Mouse (Mus musculus): ENCODE measurements around the gene Poglut1. TPM values are rescaled to one million over a fixed set of nuclear protein-coding genes. Genes with fewer than 3 reads are reported as not detected.

Gene Poglut1
- 4.5 and 8.1 TPM in 2 replicates for polyA plus RNA-seq (2012; ENCODE audit: low replicate concordance)

GRCm38 (mm10) chr16:38549479-38550396 is at the start of gene Poglut1:
Gene Poglut1 (minus strand): TSS chr16:38550258.

DNA sequence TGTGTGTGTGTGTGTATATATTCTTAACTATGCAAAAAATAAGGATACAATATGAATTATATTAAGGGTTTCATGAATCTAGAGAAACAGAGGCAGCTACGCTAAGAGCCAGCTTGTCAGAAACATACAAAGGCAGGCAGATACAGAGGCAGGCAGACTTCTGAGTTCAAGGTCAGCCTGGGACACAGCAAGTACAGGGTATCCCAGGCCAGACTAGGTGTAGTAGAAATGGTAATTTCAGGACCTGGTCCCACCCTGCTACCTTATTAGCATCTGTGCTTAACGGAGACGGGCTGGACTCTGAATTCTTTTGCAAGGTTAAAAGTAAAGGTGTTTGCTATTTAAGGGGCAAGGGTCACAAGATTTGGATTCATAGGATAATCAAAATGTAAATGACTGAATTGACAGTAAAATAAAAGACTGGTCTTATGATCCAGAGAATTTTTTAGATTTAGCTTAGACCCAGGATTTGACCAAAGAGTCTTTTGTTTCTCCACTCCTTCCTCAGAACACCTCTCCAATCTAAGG is 8.2 kb upstream of the Poglut1 start, which contains the start of gene Tmem39a:
Tmem39a (plus strand) TSS at position 478 of the 528 bp plus-strand sequence.

GRCm38 (mm10) chr16:38522129-38523084 is 27.7 kb downstream of the Poglut1 start, which contains the start of gene Timmdc1:
Gene Timmdc1 (minus strand): TSS chr16:38522663.

Other genes starting within 250 kb of the Poglut1 start
- gene Maats1, start 208.1 kb downstream of the Poglut1 start, polyA plus RNA-seq (2012; ENCODE audit: low replicate concordance): not detected in 2 replicates
- gene Cox17, start 203.3 kb downstream of the Poglut1 start, polyA plus RNA-seq (2012; ENCODE audit: low replicate concordance): 107 and 143 TPM in 2 replicates
- gene Gm21987, start 203.2 kb downstream of the Poglut1 start, polyA plus RNA-seq (2012; ENCODE audit: low replicate concordance): 175 and 201 TPM in 2 replicates
- gene Popdc2, start 188.0 kb downstream of the Poglut1 start, polyA plus RNA-seq (2012; ENCODE audit: low replicate concordance): 1.4 and 1.8 TPM in 2 replicates
- gene Pla1a, start 117.1 kb downstream of the Poglut1 start, polyA plus RNA-seq (2012; ENCODE audit: low replicate concordance): 0.26 TPM in 1 of 2 replicates, not detected in the other
- gene Adprh, start 97.6 kb downstream of the Poglut1 start, polyA plus RNA-seq (2012; ENCODE audit: low replicate concordance): 130 and 341 TPM in 2 replicates
- 1.2 and 1.7 TPM in 2 replicates for gene Cd80, start 94.7 kb downstream of the Poglut1 start, polyA plus RNA-seq (2012; ENCODE audit: low replicate concordance)
- 19.7 and 40.6 TPM in 2 replicates for gene Timmdc1, start 27.6 kb downstream of the Poglut1 start, polyA plus RNA-seq (2012; ENCODE audit: low replicate concordance)
- gene Tmem39a, start 8.4 kb upstream of the Poglut1 start, polyA plus RNA-seq (2012; ENCODE audit: low replicate concordance): 19.0 and 22.5 TPM in 2 replicates
- gene Arhgap31, start 163.0 kb upstream of the Poglut1 start, polyA plus RNA-seq (2012; ENCODE audit: low replicate concordance): 1.9 and 3.5 TPM in 2 replicates
- gene B4galt4, start 192.0 kb upstream of the Poglut1 start, polyA plus RNA-seq (2012; ENCODE audit: low replicate concordance): 0.71 and 1.3 TPM in 2 replicates

Measured in hematopoietic multipotent progenitor cell, adult 10-12 weeks (in vitro differentiated cells).